Mouse (Mus musculus): ENCODE measurements around the gene Gmip.

DNA sequence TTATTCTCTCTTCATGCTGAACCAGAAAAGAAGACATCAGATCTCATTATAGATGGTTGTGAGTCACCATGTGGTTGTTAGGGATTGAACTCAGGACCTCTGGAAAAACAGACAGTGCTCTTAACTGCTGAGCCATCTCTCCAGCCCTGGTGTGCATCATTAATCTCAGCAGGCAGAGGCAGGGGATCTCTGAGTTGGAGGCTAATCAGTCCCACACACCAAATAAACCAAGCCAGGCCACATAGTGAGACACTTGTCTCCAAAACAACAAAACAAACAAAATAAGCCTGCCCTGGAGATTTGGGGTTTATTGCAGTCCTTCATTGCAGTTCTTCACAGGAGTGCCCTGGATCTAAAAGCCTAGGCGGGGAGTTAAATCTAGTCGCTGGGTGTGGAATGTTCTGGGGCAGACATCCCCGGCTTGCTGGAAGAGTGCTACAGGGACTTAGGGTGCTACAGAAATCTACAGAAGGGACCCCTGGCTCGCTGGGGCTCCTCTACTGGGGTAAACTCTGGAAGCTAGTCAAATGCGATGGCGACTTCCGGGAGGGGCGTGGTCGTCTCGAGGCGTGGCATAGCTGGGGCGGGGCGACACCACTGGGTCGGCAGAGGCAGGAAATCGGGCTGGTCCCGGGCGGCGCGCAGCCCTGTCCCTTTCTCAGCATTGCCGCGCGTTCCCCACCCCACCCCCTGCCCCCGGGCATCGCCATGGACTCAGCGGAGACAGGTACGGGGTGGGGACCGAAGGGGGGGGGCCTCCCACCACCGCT lies at the start of gene Gmip:
- TF ChIP-seq POLR2A (IDR thresholded peaks at IDR 0.05; ENCODE audit: insufficient read depth, low read depth, low read length) (peak; percentile 60), CTCF (IDR thresholded peaks at IDR 0.05) (no peak), EP300 (IDR thresholded peaks at IDR 0.05; ENCODE audit: insufficient read depth, low read depth, low read length) (0 out of 2 replicates have a peak, but pooled peaks have one; percentile 24)

All from heart, adult 2 months (tissue).